Mouse (Mus musculus) lung, embryonic 16.5 days (tissue): ENCODE measurements around the gene Apol8. TPM values are rescaled to one million over a fixed set of nuclear protein-coding genes. Genes with fewer than 3 reads are reported as not detected.
"Not testable (repeated sequence)": the region's sequence is repeated elsewhere in the genome, so short reads cannot be mapped to it uniquely, and the experiment has no call there.

Experiments
- ATAC-seq: fragments of 200-750 bp; cut with Nextera tagmentation; 2 replicates; pipeline ENCODE4 v1.8.0; 2017; ENCODE audit warnings: low read depth, mild to moderate bottlenecking, moderate library complexity
- H3K27ac ChIP-seq: fragments of 300-500 bp; sonication (generic); 2 replicates; pipeline ENCODE4 v1.5.1; 2014; ENCODE audit warnings: mild to moderate bottlenecking, control low read depth, low read length
- H3K27me3 ChIP-seq: fragments of 300-500 bp; sonication (generic); 2 replicates; pipeline ENCODE4 v1.6.1; 2014; ENCODE audit warnings: low read depth, low read length, mixed read lengths; ENCODE audit not compliant: control insufficient read depth, insufficient read depth
- H3K36me3 ChIP-seq: fragments of 300-500 bp; sonication (generic); 2 replicates; pipeline ENCODE4 v1.6.1; 2014; ENCODE audit warnings: low read length; ENCODE audit not compliant: control insufficient read depth, insufficient read depth
- H3K4me1 ChIP-seq: fragments of 300-500 bp; sonication (generic); replicated peaks from 2 replicates; pipeline ENCODE4 v1.6.1; 2014; ENCODE audit warnings: low read length, mixed read lengths; ENCODE audit not compliant: control insufficient read depth, insufficient read depth
- H3K4me2 ChIP-seq: fragments of 300-500 bp; sonication (generic); 2 replicates; pipeline ENCODE4 v1.6.1; 2014; ENCODE audit warnings: low read depth, low read length, control low read depth
- H3K4me3 ChIP-seq: fragments of 300-500 bp; sonication (generic); 2 replicates; pipeline ENCODE4 v1.5.1; 2014; ENCODE audit warnings: mild to moderate bottlenecking, low read length, control low read depth
- H3K9ac ChIP-seq: fragments of 300-500 bp; sonication (generic); 2 replicates; pipeline ENCODE4 v1.6.1; 2014; ENCODE audit warnings: low read length, control low read depth
- H3K9me3 ChIP-seq: fragments of 300-500 bp; sonication (generic); 2 replicates; pipeline ENCODE4 v1.6.1; 2016; ENCODE audit warnings: low read length; ENCODE audit not compliant: control insufficient read depth
- WGBS: fragments of 180-500 bp; shearing (Covaris S2); extraction: QIAGEN DNeasy Blood & Tissue Kit; methylation state at CpG from one replicate; pipeline ENCODE4 v1.1.7; 2014; 5-methylcytosine and 5-hydroxymethylcytosine counted together
- polyA plus RNA-seq: library from polyadenylated mRNA; unstranded; fragments of >200 nt; fragmentation: Nextera tagmentation; extraction: Ambion mirVana; gene quantifications from 2 replicates; pipeline ENCODE4 v1.2.1, GENCODE M21; 2015

Gene Apol8
- polyA plus RNA-seq, 1 experiment from 2014 or later = 0.20 TPM

DNA sequence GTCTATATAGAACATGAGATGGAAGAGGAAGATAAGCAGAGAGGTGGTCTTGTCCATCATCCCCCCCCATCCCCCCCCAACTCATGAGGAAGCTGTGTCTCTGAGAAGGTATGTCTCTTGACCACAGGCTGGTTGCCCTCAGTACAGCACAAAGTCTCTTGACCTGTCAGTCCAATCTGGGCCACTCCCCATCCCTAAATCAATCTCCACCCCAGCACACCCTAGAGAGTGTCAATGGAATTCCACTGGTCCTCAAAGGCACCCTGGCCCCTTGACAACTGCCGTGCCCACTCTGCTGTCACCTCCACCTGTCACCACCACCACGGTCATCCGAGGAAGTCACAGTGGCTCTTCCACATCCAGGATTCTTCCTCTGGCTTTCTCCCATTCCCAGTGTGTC, 8.4 kb downstream of the Apol8 start:
- Histone ChIP-seq H3K4me1 (no peaks in the 10 kb centered on the region), H3K9me3 (peaks cover 3% of the 10 kb centered on the region; the same call in 1 of the 2 replicates), H3K27ac (no peak overlapping the region), H3K36me3 (no peaks in the 10 kb centered on the region), H3K4me3 (no peak overlapping the region), H3K9ac (no peak overlapping the region), H3K27me3 (no peaks in the 10 kb centered on the region), H3K4me2 (no peak overlapping the region)
- no peak for ATAC-seq
- 69% methylated on average over 3 of the region's 3 CpGs for WGBS

DNA sequence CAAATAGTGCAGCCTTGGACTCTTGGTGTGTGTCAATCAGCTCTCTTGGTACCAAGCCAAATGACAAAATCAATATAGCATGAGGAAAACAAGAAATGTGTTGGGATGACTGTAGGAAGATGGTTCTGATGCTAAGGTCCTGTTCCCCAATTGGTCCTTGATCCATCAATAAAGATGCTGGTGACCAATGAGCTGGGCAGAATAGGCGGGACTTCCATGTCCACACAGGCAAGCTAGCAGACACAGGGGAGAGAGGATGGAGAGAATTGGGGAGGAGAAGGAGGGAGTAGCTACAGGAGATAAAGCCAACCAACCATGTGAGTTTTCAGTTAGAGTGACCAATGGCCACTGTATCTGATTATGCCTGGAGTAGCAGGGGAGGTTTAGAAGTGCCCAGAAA, 10.5 kb downstream of the Apol8 start:
- no peak for ATAC-seq
- Histone ChIP-seq H3K27me3 (no peaks in the 10 kb centered on the region), H3K4me1 (no peaks in the 10 kb centered on the region), H3K9me3 (peaks cover 3% of the 10 kb centered on the region; the same call in 1 of the 2 replicates), H3K4me2 (no peak overlapping the region), H3K9ac (no peak overlapping the region), H3K36me3 (no peaks in the 10 kb centered on the region), H3K27ac (no peak overlapping the region), H3K4me3 (no peak overlapping the region)
- 89% methylated on average over 1 of the region's 1 CpGs for WGBS

DNA sequence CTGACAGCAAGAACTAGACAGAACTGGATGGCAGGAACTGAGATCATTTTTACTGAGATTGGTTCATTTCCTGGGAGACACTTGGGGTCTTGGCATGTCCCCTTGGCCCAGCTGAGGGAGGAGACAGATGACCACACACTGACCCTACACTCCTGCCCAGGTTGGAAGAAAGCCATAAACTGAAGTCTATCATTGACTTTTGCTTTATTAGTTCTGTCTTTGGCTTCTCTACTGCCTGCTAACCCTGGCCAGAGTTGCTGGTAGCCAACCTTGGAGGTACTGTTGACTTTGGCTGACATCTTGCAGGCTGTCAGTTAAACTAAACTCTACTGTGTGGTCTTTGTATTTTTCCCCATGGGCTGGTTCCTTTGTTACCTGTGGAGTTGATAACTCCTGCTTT, 11.7 kb downstream of the Apol8 start:
- Histone ChIP-seq H3K36me3 (no peaks in the 10 kb centered on the region), H3K9me3 (peaks cover 3% of the 10 kb centered on the region; the same call in 1 of the 2 replicates), H3K4me1 (no peaks in the 10 kb centered on the region), H3K27ac (no peak overlapping the region), H3K27me3 (no peaks in the 10 kb centered on the region), H3K4me3 (no peak overlapping the region), H3K4me2 (no peak overlapping the region), H3K9ac (no peak overlapping the region)
- no peak for ATAC-seq

DNA sequence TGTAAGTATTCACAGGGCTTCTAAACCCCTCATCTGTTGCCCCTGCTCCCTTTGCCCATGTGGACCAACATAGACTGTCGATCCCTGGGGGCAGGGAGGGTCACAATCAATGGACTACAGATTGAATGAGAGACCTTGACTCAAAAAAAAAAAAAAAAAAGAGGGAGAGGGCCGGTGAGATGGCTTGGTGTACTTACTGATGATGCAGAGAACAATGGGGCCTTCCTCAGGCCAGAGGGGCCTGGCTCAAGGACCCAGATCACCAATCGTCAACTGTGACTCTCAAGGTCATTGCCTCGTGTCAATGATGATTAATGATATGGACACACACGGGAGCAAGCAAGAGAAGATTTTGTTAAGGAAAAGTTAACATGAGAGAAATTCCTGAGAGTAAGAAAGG, 12.2 kb downstream of the Apol8 start:
- Histone ChIP-seq H3K27ac (no peak overlapping the region), H3K9me3 (peaks cover 3% of the 10 kb centered on the region; the same call in 1 of the 2 replicates), H3K9ac (no peak overlapping the region), H3K36me3 (no peaks in the 10 kb centered on the region), H3K4me2 (no peak overlapping the region), H3K27me3 (no peaks in the 10 kb centered on the region), H3K4me1 (no peaks in the 10 kb centered on the region), H3K4me3 (no peak overlapping the region)
- no peak for ATAC-seq
- WGBS = 28% methylated on average over 5 of the region's 5 CpGs

DNA sequence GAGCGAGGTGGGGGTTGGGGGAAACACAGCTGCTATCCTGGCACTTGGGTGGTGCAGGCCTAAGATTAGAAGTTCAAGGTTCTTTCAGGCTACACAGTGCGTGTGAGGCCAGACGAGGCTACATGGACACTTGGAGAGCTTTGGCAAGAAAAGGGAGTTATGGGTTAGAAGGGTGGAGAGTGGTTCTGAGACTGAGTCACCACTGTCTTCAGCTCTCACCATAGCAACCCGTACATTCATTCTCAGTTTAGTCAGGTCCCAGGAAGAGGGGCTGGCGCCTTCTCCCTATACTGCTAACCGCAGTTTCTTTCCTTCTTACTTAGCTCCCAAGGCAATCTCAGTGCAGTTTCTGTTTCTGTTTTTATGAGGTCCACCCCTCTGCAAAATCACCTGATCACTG, 15.2 kb downstream of the Apol8 start:
- H3K9ac ChIP-seq, H3K4me3 ChIP-seq, ATAC-seq, H3K27me3 ChIP-seq, H3K4me1 ChIP-seq, H3K27ac ChIP-seq, H3K4me2 ChIP-seq, H3K36me3 ChIP-seq, H3K9me3 ChIP-seq: not testable (repeated sequence)
- WGBS = 87% methylated on average over 6 of the region's 6 CpGs

DNA sequence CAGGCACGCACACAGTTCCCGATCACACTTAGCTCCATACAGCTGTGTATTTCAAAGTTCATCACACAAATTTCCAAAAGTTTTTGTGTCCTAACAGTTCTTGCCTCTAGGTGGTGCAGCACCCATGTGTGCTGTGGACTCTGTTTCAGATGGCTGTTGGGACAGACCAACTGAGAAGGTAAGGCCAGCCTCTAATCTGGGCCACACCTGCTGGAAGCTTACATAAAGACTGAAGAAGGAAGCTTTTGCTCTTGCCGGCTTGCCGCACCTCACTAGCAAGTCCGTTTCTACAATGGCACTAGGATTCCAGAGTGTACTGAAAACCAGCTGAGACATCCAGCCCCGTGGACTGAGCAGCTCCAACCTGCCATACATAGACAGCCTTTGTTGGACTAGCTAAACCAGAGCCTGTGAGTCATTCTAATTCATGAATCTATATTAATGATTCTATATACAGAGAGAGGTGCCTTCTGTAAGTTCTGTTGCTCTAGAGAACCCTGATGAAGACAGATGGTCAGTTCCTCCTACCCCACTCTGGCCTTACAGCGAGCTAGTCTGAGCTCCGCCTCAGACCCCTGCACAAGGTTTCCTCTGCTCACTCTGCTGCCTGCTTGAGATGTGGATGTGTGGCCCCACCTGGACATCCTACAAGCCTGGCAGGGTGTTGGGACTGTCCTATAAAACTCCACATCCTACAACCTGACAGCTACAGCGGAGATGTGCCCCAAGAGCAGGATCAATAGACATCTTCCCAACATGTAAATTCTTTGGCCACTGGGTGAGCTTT, 16.1 kb downstream of the Apol8 start:
- Histone ChIP-seq H3K27ac (no peak overlapping the region), H3K4me1 (no peaks in the 10 kb centered on the region), H3K4me3 (no peak overlapping the region), H3K9me3 (no peaks in the 10 kb centered on the region), H3K9ac (no peak overlapping the region), H3K4me2 (no peak overlapping the region), H3K27me3 (no peaks in the 10 kb centered on the region), H3K36me3 (no peaks in the 10 kb centered on the region)
- ATAC-seq = no peak
- WGBS = 68% methylated on average over 9 of the region's 9 CpGs

DNA sequence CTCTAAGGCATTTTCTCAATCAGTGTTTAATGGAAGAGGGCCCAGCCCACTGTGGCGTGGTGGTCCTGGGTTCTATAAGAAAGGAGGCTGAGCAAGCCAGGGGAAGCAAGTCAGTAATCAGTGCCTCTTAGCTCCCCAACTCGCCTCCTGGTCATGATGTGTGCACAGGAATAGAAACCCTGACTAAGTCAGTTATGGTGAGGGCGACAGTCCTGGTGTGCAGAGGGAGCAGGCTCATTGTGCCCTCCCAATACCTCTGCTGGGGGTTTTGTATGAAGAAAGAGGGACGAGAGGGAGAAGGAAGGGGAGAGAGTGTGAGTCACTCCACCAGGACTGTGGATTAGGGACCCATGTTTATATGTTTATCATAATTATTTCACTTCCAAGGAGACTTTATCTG, 22.9 kb downstream of the Apol8 start:
- H3K27ac ChIP-seq, H3K9me3 ChIP-seq, H3K9ac ChIP-seq, H3K4me1 ChIP-seq, H3K4me3 ChIP-seq, H3K27me3 ChIP-seq, H3K4me2 ChIP-seq, H3K36me3 ChIP-seq, ATAC-seq: not testable (repeated sequence)
- 40% methylated on average over 4 of the region's 4 CpGs for WGBS

DNA sequence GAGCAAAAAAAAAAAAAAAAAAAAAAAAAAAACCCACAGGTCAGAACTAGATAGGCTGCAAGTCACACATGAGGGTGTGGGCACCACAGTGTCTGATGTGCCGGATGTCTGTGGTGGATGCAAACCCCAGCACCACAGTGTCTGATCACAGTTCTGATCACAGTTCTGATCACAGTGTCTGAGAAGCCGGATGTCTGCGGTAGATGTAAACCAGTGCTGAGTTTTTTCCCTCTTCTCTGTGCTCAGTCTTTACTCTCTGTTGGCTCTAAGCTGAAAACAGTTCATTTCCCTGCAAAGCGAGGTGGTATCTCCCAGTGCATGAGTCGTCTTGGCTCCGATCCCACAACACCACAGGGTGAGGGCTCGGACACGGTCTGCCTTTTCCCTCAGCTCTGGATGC, 23.4 kb downstream of the Apol8 start:
- not testable (repeated sequence) for H3K9ac ChIP-seq, ATAC-seq, H3K9me3 ChIP-seq, H3K4me2 ChIP-seq, H3K4me1 ChIP-seq, H3K27ac ChIP-seq, H3K27me3 ChIP-seq, H3K36me3 ChIP-seq, H3K4me3 ChIP-seq
- 44% methylated on average over 8 of the region's 8 CpGs for WGBS

DNA sequence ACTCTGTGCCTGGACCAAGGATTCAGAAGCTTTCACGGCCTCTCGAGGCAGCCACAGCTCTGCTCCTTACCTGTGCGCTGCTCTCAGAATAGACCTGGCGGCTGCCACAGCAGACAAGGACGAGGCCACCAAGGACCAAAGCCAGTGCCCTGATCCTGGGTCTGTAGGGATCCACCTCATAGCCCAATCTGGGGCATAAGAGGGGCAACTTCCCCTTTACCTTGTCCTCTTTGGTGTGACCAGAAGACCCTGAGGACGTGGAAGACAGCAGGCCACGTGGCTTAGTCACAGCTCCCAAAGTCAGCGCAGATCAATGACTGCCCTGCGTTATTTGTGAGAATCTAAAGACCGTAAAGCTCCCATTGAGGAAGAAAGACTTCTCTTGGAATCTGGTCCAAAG, 24.0 kb downstream of the Apol8 start:
- not testable (repeated sequence) for H3K36me3 ChIP-seq, H3K9me3 ChIP-seq, ATAC-seq, H3K27ac ChIP-seq, H3K4me2 ChIP-seq, H3K4me1 ChIP-seq, H3K9ac ChIP-seq, H3K4me3 ChIP-seq, H3K27me3 ChIP-seq
- WGBS = 74% methylated on average over 10 of the region's 10 CpGs

DNA sequence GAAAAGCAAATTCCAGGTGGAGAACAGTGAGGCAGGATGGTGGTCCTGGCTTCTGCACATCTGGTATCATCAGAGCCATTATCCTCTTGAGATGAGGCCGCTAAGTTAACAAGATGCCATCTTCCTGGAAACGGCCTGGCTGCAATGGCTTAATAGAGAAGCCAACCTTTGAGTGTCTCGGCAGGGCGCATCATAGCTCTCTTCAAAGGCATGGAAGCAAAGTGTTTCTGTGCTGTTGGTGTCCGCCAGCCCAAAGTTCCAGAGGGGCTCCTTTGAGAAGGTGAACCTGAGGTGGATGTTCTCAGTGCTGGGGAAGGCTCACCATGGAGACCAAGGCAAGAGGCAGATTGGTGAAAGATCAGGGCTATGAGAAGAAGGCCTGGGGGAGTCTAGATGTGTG, 25.2 kb downstream of the Apol8 start:
- no peaks in the 10 kb centered on the region for H3K4me1 ChIP-seq
- no peak overlapping the region for H3K9ac ChIP-seq
- no peaks in the 10 kb centered on the region for H3K36me3 ChIP-seq
- no peaks in the 10 kb centered on the region for H3K9me3 ChIP-seq
- H3K4me3 ChIP-seq = no peak overlapping the region
- 87% methylated on average over 5 of the region's 5 CpGs for WGBS
- no peaks in the 10 kb centered on the region for H3K27me3 ChIP-seq
- ATAC-seq = no peak
- H3K27ac ChIP-seq = no peak overlapping the region
- H3K4me2 ChIP-seq = no peak overlapping the region
